Mouse (Mus musculus) stomach, embryonic 16.5 days (tissue): ENCODE measurements around the gene Gpt2. TPM values are rescaled to one million over a fixed set of nuclear protein-coding genes. Genes with fewer than 3 reads are reported as not detected.

Experiments
- ATAC-seq: fragments of 200-750 bp; cut with Nextera tagmentation; 2 replicates; pipeline ENCODE4 v1.8.0; 2017; ENCODE audit warnings: moderate number of reproducible peaks, moderate TSS enrichment; ENCODE audit not compliant: insufficient read depth, low FRiP score
- H3K27ac ChIP-seq: fragments of 300-500 bp; sonication (generic); 2 replicates; pipeline ENCODE4 v1.5.1; 2014; ENCODE audit warnings: low read length
- H3K27me3 ChIP-seq: fragments of 300-500 bp; sonication (generic); 2 replicates; pipeline ENCODE4 v1.6.1; 2014; ENCODE audit warnings: low read length, control low read depth, mixed read lengths; ENCODE audit not compliant: control insufficient read depth, insufficient read depth
- H3K36me3 ChIP-seq: fragments of 300-500 bp; sonication (generic); 2 replicates; pipeline ENCODE4 v1.6.1; 2014; ENCODE audit warnings: low read length; ENCODE audit not compliant: control insufficient read depth, insufficient read depth
- H3K4me1 ChIP-seq: fragments of 300-500 bp; sonication (generic); 2 replicates; pipeline ENCODE4 v1.6.1; 2014; ENCODE audit warnings: low read length, control low read depth, mixed read lengths; ENCODE audit not compliant: control insufficient read depth, insufficient read depth
- H3K4me2 ChIP-seq: fragments of 300-500 bp; sonication (generic); 2 replicates; pipeline ENCODE4 v1.6.1; 2014; ENCODE audit warnings: low read depth, low read length, mixed read lengths
- H3K4me3 ChIP-seq: fragments of 300-500 bp; sonication (generic); replicated peaks from 2 replicates; pipeline ENCODE4 v1.5.1; 2014; ENCODE audit warnings: mild to moderate bottlenecking, low read length
- H3K9ac ChIP-seq: fragments of 300-500 bp; sonication (generic); 2 replicates; pipeline ENCODE4 v1.6.1; 2014; ENCODE audit warnings: low read length
- H3K9me3 ChIP-seq: fragments of 300-500 bp; sonication (generic); replicated peaks from 2 replicates; pipeline ENCODE4 v1.6.1; 2016; ENCODE audit warnings: low read length, control low read depth; ENCODE audit not compliant: control insufficient read depth
- WGBS: fragments of 180-500 bp; shearing (Covaris S2); extraction: QIAGEN DNeasy Blood & Tissue Kit; methylation state at CpG from one replicate; pipeline ENCODE4 v1.1.7; 2014; 5-methylcytosine and 5-hydroxymethylcytosine counted together
- polyA plus RNA-seq: library from polyadenylated mRNA; unstranded; fragments of >200 nt; fragmentation: Nextera tagmentation; extraction: Ambion mirVana; gene quantifications from 2 replicates; pipeline ENCODE4 v1.2.1, GENCODE M21; 2015

The Gpt2 gene
- polyA plus RNA-seq, 1 experiment from 2014 or later, result 26.7 TPM

DNA sequence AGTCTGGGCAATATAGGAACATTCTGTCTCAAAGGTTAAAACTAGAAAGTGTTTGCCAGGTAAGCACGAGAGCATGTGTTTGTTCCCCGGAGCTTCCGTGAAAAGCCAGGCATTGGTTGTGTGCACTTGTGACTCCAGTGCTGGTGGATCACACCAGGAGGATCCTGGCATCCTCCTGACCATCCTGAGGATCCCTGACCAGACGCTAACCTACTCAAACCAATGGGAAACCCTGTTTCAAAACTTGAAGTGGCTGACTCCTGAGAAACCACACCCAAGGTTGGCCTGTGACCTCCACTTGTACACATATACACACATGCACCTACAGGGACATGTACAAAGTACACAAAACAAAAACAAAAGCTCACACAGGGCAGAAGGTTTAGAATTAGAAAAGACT, 4.4 kb downstream of the Gpt2 start:
- Histone ChIP-seq H3K4me2 (no peak overlapping the region), H3K27ac (peak overlapping the region; percentile 74), H3K9me3 (no peaks in the 10 kb centered on the region), H3K36me3 (no peaks in the 10 kb centered on the region), H3K4me3 (no peak overlapping the region), H3K4me1 (peaks cover 27% of the 10 kb centered on the region), H3K27me3 (no peaks in the 10 kb centered on the region), H3K9ac (no peak overlapping the region)
- 70% methylated on average over 4 of the region's 4 CpGs for WGBS
- no peak for ATAC-seq

DNA sequence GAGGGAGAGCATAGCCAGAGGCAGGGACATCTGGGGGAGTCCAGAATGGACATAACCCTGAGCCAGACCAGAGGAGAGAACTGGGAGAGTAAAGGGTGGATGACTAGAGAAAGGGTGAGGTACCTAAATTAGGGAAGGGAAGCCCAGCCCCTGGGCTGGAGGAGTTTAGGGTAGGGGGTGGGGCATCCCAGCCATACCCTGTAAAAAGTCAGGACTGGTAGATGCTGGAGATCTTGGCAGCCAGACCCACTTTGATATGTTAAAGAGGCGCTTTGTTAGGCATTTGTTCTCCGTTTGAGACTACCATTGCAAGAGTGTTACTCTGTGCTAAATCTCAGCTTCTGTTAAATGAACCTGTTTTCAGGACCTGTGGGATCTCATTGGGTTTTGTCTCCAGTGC, 6.2 kb downstream of the Gpt2 start:
- no peak overlapping the region for H3K4me2 ChIP-seq
- peak overlapping the region; percentile 62 for H3K27ac ChIP-seq
- H3K9me3 ChIP-seq, result no peaks in the 10 kb centered on the region
- no peaks in the 10 kb centered on the region for H3K36me3 ChIP-seq
- no peaks in the 10 kb centered on the region for H3K27me3 ChIP-seq
- H3K4me3 ChIP-seq, result no peak overlapping the region
- WGBS, result 34% methylated on average over 2 of the region's 2 CpGs
- H3K9ac ChIP-seq, result no peak overlapping the region
- peaks cover 21% of the 10 kb centered on the region for H3K4me1 ChIP-seq
- ATAC-seq, result no peak

DNA sequence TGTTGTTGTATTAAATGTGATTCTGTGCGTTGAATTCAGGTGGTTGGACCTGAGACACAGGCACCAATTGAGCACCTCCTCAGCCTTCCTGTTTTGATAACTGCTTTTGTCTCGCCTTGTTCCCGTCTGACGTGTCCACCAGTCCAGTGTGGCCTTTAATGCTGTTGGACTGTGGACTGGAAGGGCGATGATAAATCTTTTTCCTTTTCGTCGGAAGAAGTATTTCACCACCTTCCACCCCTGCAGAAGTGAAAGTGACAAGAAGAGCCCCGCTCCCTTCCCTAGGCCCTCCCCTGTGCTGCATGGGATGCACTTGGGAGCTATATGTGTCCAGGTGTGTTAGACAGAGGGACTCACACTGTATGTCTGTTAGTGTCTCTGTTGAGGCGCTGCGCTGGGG, 8.1 kb downstream of the Gpt2 start:
- no peak for ATAC-seq
- no peaks in the 10 kb centered on the region for H3K27me3 ChIP-seq
- peaks cover 13% of the 10 kb centered on the region; the same call in 1 of the 2 replicates for H3K4me1 ChIP-seq
- 78% methylated on average over 10 of the region's 10 CpGs for WGBS
- H3K9me3 ChIP-seq, result no peaks in the 10 kb centered on the region
- no peak overlapping the region for H3K27ac ChIP-seq
- H3K36me3 ChIP-seq, result no peaks in the 10 kb centered on the region
- no peak overlapping the region for H3K4me2 ChIP-seq
- H3K4me3 ChIP-seq, result no peak overlapping the region
- no peak overlapping the region for H3K9ac ChIP-seq

DNA sequence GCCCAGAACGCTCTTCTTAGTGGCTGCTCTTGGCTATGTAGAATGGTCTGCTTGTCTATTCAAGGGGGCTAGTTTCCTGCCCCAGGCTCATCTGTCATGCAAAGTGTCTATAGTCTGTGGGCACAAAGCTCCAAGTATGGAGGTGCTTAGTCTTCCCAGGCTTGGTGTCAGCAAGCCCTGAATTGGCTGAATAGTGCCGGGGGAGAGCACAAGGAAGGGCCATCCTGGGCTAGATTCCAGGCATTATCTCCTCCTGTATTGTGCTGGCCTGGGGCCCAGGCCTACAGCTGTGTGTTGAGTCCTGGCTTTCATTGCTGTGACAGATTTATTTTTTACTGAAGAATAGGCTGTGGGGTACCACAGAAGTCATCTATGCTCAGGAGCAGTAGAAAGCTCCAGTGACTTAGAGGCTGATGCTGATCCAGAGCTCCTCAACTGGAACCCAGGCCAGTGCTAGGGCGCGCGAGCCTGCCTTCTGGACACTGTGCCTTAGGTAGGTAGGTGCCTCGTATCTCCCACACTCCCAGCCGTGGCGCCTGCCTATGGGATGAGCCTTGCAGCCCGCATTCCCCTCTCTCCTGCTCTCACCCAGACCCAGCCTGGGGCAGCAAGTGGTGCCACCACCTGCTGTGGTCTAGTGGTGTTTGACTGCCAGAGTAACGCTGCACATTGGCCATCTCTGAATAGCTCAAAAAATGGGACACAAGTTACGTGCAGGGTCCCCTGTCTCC, 8.7 kb downstream of the Gpt2 start:
- ATAC-seq, result no peak
- Histone ChIP-seq H3K4me3 (no peak overlapping the region), H3K9me3 (no peaks in the 10 kb centered on the region), H3K4me2 (no peak overlapping the region), H3K27ac (no peak overlapping the region), H3K36me3 (no peaks in the 10 kb centered on the region), H3K27me3 (no peaks in the 10 kb centered on the region), H3K4me1 (peaks cover 13% of the 10 kb centered on the region; the same call in 1 of the 2 replicates), H3K9ac (no peak overlapping the region)
- WGBS, result 67% methylated on average over 11 of the region's 11 CpGs

DNA sequence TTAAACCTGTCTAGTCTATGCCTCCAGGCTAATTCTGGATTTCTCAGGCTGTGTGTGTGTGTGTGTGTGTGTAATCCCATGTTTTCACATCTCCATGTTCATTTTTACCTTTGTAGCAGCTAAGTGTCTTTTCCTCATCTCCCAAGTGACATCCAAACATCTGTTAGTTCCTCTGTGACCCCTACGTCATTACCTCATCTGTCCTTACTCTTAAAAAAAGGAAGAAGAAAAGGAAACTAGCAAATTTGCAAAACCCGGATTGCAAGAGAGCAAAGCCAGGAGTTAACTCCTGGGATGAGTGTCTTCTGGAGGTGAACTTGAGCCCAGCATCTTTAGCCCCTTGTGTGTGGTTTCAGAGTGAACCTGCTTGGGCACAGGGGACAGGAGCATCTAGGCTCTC, 10.0 kb downstream of the Gpt2 start:
- H3K27me3 ChIP-seq, result no peaks in the 10 kb centered on the region

DNA sequence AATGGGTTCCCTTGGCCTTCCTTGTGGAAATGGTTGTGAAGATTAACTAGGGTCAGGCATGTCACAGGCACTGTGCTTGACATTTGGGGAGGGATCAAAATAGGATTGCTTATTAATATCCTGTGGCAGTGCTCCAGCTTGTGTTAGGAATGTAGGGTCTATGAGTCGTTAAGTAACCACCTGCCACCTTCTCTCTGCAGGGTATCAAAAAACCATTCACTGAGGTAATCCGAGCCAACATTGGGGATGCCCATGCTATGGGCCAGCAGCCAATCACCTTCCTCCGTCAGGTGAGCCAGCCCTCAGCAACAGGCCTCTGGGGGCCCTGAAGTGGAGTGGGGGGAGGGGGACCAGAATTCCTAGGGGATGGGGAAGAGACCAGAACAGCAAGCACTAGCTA, 10.7 kb downstream of the Gpt2 start:
- H3K4me3 ChIP-seq, result no peak overlapping the region
- no peak overlapping the region for H3K27ac ChIP-seq
- H3K4me1 ChIP-seq, result peaks cover 13% of the 10 kb centered on the region; the same call in 1 of the 2 replicates
- no peak for ATAC-seq
- H3K36me3 ChIP-seq, result no peaks in the 10 kb centered on the region
- H3K9ac ChIP-seq, result no peak overlapping the region
- H3K4me2 ChIP-seq, result no peak overlapping the region
- no peaks in the 10 kb centered on the region for H3K9me3 ChIP-seq
- no peaks in the 10 kb centered on the region for H3K27me3 ChIP-seq
- 64% methylated on average over 3 of the region's 3 CpGs for WGBS

More for the DNA sequence above, 10.0 kb downstream of the Gpt2 start:
- Histone ChIP-seq H3K27ac (no peak overlapping the region), H3K9ac (no peak overlapping the region), H3K36me3 (no peaks in the 10 kb centered on the region), H3K4me3 (no peak overlapping the region), H3K4me2 (no peak overlapping the region), H3K4me1 (peaks cover 13% of the 10 kb centered on the region; the same call in 1 of the 2 replicates), H3K9me3 (no peaks in the 10 kb centered on the region)
- ATAC-seq, result no peak; the same call in 1 of the 2 replicates
- 70% methylated on average over 2 of the region's 2 CpGs for WGBS

DNA sequence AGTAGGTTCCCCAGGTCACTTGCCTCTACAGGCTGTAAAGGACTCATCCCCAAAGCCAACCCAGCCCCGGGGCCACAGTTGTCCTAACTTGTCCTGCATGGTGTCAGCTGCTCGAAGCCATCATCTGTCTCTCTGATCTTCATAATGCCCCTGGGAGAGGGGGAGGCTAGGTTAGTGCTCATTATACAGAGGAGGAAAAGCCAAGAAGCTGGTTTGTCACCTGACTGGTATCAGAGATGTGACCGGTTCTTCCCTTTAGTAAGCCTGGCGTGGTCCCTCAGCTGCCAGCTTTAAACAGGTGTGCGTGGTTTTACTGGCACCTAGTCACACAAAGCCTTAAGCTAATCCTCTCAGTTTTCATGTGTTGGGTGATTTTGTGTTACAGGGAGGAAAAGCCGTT, 12.3 kb downstream of the Gpt2 start:
- Histone ChIP-seq H3K27ac (no peak overlapping the region), H3K36me3 (0 out of 2 replicates have a peak, but pooled peaks cover 4% of the 10 kb centered on the region), H3K9ac (no peak overlapping the region), H3K4me2 (no peak overlapping the region), H3K27me3 (no peaks in the 10 kb centered on the region), H3K4me3 (no peak overlapping the region), H3K4me1 (peaks cover 6% of the 10 kb centered on the region; the same call in 1 of the 2 replicates), H3K9me3 (no peaks in the 10 kb centered on the region)
- WGBS, result 85% methylated on average over 6 of the region's 6 CpGs
- ATAC-seq, result no peak

DNA sequence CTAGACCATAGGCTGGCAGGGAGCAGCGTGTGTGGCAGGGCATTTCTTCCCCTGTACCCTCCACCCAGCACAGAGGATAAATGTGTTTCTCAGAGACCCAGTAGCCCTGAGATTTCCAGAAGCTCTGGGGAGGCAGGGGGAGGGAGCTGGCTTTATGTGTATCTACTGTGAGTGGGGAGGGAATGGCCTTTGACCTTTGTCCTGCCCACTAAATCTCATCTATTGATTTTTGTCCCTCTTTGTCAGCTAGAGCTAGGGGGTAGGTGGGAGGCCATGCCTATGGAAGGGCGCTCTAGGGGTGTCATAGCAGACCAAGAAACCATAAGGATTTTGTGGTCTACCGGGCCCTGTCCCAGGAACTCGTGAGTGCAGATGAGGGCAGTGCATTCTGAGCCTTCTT, 14.2 kb downstream of the Gpt2 start:
- 71% methylated on average over 4 of the region's 4 CpGs for WGBS
- H3K4me1 ChIP-seq, result no peaks in the 10 kb centered on the region
- H3K4me3 ChIP-seq, result no peak overlapping the region
- no peaks in the 10 kb centered on the region for H3K27me3 ChIP-seq
- no peak overlapping the region for H3K9ac ChIP-seq
- ATAC-seq, result no peak
- no peak overlapping the region for H3K4me2 ChIP-seq
- H3K27ac ChIP-seq, result no peak overlapping the region
- H3K36me3 ChIP-seq, result 0 out of 2 replicates have a peak, but pooled peaks cover 4% of the 10 kb centered on the region
- no peaks in the 10 kb centered on the region for H3K9me3 ChIP-seq

DNA sequence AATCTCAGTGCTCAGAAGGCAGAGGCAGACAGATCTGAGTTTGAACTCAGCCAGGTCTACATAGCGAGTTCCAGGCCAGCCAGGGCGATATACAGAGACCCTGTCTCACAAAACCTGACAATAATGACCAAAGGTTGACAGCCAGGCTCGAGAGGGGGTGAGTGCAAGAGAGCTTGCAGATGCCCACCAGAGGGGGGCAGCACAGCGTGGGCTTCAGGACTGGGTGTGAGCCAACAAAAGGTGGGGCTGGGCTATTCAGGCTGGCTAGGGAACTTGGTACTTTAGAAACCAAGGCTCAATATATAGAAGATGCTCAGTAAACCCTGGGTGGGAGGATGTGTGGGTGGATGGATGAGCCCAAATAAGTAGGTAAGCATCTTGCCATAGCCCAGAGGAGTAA, 16.3 kb downstream of the Gpt2 start:
- Histone ChIP-seq H3K4me2 (no peak overlapping the region), H3K36me3 (0 out of 2 replicates have a peak, but pooled peaks cover 4% of the 10 kb centered on the region), H3K4me3 (no peak overlapping the region), H3K9ac (no peak overlapping the region), H3K27me3 (no peaks in the 10 kb centered on the region), H3K4me1 (no peaks in the 10 kb centered on the region), H3K27ac (no peak overlapping the region), H3K9me3 (no peaks in the 10 kb centered on the region)
- 81% methylated on average over 4 of the region's 4 CpGs for WGBS
- no peak for ATAC-seq
